Mouse (Mus musculus) neural tube, embryonic 11.5 days (tissue): ENCODE results near the gene Rpl10. TPM values are rescaled to one million over a fixed set of nuclear protein-coding genes. Genes with fewer than 3 reads are reported as not detected.

ENCODE experiments used
- ATAC-seq: fragments of 200-750 bp; cut with Nextera tagmentation; 2 replicates; pipeline ENCODE4 v1.8.0; 2017; ENCODE audit warnings: moderate number of reproducible peaks, mild to moderate bottlenecking, moderate TSS enrichment, moderate library complexity; ENCODE audit not compliant: insufficient read depth, low FRiP score, low TSS enrichment
- DNase-seq: peaks from one replicate; pipeline ENCODE4 v3.0.0-alpha.2; 2015; ENCODE audit warnings: low spot score
- H3K27ac ChIP-seq: fragments of 300-500 bp; sonication (generic); 2 replicates; pipeline ENCODE4 v1.5.1; 2014; ENCODE audit warnings: low read depth, mild to moderate bottlenecking, low read length
- H3K27me3 ChIP-seq: fragments of 300-500 bp; sonication (generic); 2 replicates; pipeline ENCODE4 v1.6.1; 2014; ENCODE audit warnings: mild to moderate bottlenecking, low read length, mixed read lengths; ENCODE audit not compliant: control insufficient read depth, insufficient read depth
- H3K36me3 ChIP-seq: fragments of 300-500 bp; sonication (generic); 2 replicates; pipeline ENCODE4 v1.6.1; 2014; ENCODE audit warnings: mild to moderate bottlenecking, low read length, moderate library complexity, mixed read lengths; ENCODE audit not compliant: control insufficient read depth, insufficient read depth
- H3K4me1 ChIP-seq: fragments of 300-500 bp; sonication (generic); 2 replicates; pipeline ENCODE4 v1.6.1; 2014; ENCODE audit warnings: low read length, mixed read lengths; ENCODE audit not compliant: control insufficient read depth, insufficient read depth
- H3K4me2 ChIP-seq: fragments of 300-500 bp; sonication (generic); 2 replicates; pipeline ENCODE4 v1.6.1; 2014; ENCODE audit warnings: low read depth, mild to moderate bottlenecking, moderate library complexity
- H3K4me3 ChIP-seq: fragments of 300-500 bp; sonication (generic); 2 replicates; pipeline ENCODE4 v1.5.1; 2014; ENCODE audit warnings: low read depth, low read length
- H3K9ac ChIP-seq: fragments of 300-500 bp; sonication (generic); 2 replicates; pipeline ENCODE4 v1.6.1; 2014; ENCODE audit warnings: mild to moderate bottlenecking, low read length
- H3K9me3 ChIP-seq: fragments of 300-500 bp; sonication (generic); 2 replicates; pipeline ENCODE4 v1.6.1; 2016; ENCODE audit warnings: low read length; ENCODE audit not compliant: control insufficient read depth
- WGBS: fragments of 180-500 bp; shearing (Covaris S2); extraction: QIAGEN DNeasy Blood & Tissue Kit; methylation state at CpG from one replicate; pipeline ENCODE4 v1.1.7; 2014; 5-methylcytosine and 5-hydroxymethylcytosine counted together
- polyA plus RNA-seq: library from polyadenylated mRNA; unstranded; fragments of >200 nt; fragmentation: Nextera tagmentation; extraction: Ambion mirVana; gene quantifications from 2 replicates; pipeline ENCODE4 v1.2.1, GENCODE M21; 2014

Rpl10 gene
- polyA plus RNA-seq = 741 and 756 TPM in 2 replicates

GRCm38 (mm10) chrX:74270062-74270901 is at the start of gene Rpl10:
Gene Rpl10, plus strand, starts transcription at chrX:74270812.
- no peaks in the 10 kb centered on the region for H3K4me1 ChIP-seq
- H3K4me2 ChIP-seq = peak within 1 kb of the TSS; percentile 48
- ATAC-seq (peak; percentile 93), DNase-seq (peak; percentile 90)
- peak within 1 kb of the TSS; percentile 79 for H3K9ac ChIP-seq
- H3K27ac ChIP-seq = peak within 1 kb of the TSS; percentile 89
- H3K36me3 ChIP-seq = no peaks in the 10 kb centered on the region
- no peaks in the 10 kb centered on the region for H3K9me3 ChIP-seq
- peak within 1 kb of the TSS; percentile 55 for H3K4me3 ChIP-seq
- H3K27me3 ChIP-seq = no peaks in the 10 kb centered on the region
- 16% methylated on average over 42 of the region's 42 CpGs for WGBS

- ATAC-seq (no peak), DNase-seq (no peak)
- Histone ChIP-seq H3K4me2 (no peak overlapping the region), H3K9me3 (no peaks in the 10 kb centered on the region), H3K4me1 (no peaks in the 10 kb centered on the region), H3K4me3 (no peak overlapping the region), H3K27me3 (no peaks in the 10 kb centered on the region), H3K27ac (no peak overlapping the region), H3K36me3 (peaks cover 26% of the 10 kb centered on the region), H3K9ac (no peak overlapping the region)
- 69% methylated on average over 1 of the region's 1 CpGs for WGBS
Observed at GRCm38 (mm10) chrX:74230038-74230437, 40.6 kb upstream of the Rpl10 start.

DNA sequence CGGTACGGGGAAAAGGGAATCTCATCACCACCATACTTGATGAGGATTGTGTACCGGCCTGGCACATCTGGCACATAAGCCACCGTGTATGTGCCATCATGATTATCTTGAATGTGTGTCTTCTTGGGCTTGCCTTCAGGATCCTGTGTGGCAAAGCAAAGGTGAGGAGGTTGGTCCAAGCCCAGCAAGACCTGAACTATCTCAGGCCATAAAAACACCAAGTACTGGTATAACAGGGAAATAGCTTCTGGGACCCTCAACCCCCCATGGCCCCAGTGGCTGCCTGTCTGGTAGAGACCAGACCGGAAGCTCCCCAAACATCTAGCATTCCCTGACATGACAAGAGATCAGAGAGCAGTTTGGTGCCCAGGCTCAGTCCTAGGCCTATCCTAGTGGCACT is 37.4 kb upstream of the Rpl10 start:
- H3K27me3 ChIP-seq = no peaks in the 10 kb centered on the region
- no peaks in the 10 kb centered on the region for H3K9me3 ChIP-seq
- no peak overlapping the region for H3K4me2 ChIP-seq
- no peak overlapping the region for H3K9ac ChIP-seq
- DNase-seq (no peak), ATAC-seq (no peak)
- no peaks in the 10 kb centered on the region for H3K4me1 ChIP-seq
- 90% methylated on average over 5 of the region's 5 CpGs for WGBS
- H3K27ac ChIP-seq = no peak overlapping the region
- H3K36me3 ChIP-seq = peaks cover 16% of the 10 kb centered on the region
- no peak overlapping the region for H3K4me3 ChIP-seq

DNA sequence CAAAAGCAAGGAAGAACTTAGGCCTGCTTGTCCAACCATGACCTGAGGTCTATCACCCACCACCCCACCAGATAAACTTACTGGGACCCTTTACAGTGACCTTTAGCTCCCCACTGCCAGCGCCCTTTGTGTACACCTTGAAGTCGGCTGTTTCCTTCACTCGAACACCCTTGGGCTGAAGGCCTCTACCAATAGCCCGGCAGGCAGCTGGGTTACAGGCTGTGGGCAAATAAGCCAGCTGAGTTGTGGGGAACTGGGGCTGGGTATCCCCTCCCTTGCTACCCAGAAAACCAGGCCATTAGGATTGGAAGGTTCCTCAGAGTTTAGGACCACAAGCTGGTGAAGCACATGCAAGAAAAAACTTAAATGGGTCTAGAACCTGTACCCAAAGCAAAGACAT is 30.3 kb upstream of the Rpl10 start:
- Histone ChIP-seq H3K9me3 (no peaks in the 10 kb centered on the region), H3K4me1 (no peaks in the 10 kb centered on the region), H3K27ac (no peak overlapping the region), H3K4me2 (no peak overlapping the region), H3K36me3 (peaks cover 7% of the 10 kb centered on the region), H3K9ac (no peak overlapping the region), H3K4me3 (no peak overlapping the region), H3K27me3 (no peaks in the 10 kb centered on the region)
- DNase-seq (no peak), ATAC-seq (no peak)
- WGBS = 89% methylated on average over 4 of the region's 4 CpGs

- H3K9ac ChIP-seq = no peak overlapping the region
- no peaks in the 10 kb centered on the region for H3K27me3 ChIP-seq
- no peak overlapping the region for H3K27ac ChIP-seq
- no peaks in the 10 kb centered on the region for H3K4me1 ChIP-seq
- H3K4me3 ChIP-seq = no peak overlapping the region
- DNase-seq = no peak
- peak overlapping the region; percentile 38 for H3K4me2 ChIP-seq
- no peak for ATAC-seq
- peaks cover 6% of the 10 kb centered on the region for H3K36me3 ChIP-seq
- H3K9me3 ChIP-seq = no peaks in the 10 kb centered on the region
- WGBS = 88% methylated on average over 2 of the region's 2 CpGs
Observed at GRCm38 (mm10) chrX:74243396-74243795, 27.2 kb upstream of the Rpl10 start.

DNA sequence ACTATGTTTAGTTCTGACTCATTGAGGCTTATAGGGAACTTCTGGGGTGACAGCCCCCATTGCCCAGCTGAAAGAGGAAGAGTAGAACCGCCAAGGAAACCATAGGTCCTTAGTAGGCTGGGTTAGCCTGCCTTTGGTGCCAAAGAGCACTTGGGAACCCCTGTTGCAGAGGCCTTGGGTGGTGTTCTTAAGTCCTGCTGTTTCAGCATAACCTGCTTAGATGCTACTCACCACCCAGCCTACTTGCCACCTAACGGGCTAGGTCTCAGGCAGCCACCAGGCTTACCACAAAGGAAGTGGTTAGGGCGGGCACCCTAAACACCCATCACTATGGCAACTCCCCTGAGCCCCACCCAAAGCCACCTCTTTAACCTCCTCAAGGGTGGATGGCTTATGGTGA is 26.8 kb upstream of the Rpl10 start:
- Histone ChIP-seq H3K27me3 (no peaks in the 10 kb centered on the region), H3K4me2 (peak overlapping the region; percentile 38), H3K4me3 (peak overlapping the region; percentile 58), H3K4me1 (no peaks in the 10 kb centered on the region), H3K27ac (no peak overlapping the region), H3K9me3 (no peaks in the 10 kb centered on the region), H3K36me3 (peaks cover 6% of the 10 kb centered on the region), H3K9ac (0 out of 2 replicates have a peak overlapping the region, but pooled peaks have one; percentile 41)
- no peak for DNase-seq
- WGBS = 73% methylated on average over 3 of the region's 3 CpGs
- ATAC-seq = no peak

- H3K9me3 ChIP-seq = no peaks in the 10 kb centered on the region
- H3K27me3 ChIP-seq = no peaks in the 10 kb centered on the region
- peak overlapping the region; percentile 41 for H3K9ac ChIP-seq
- no peaks in the 10 kb centered on the region for H3K4me1 ChIP-seq
- 13% methylated on average over 3 of the region's 3 CpGs for WGBS
- peak overlapping the region; percentile 38 for H3K4me2 ChIP-seq
- peaks cover 2% of the 10 kb centered on the region for H3K36me3 ChIP-seq
- ATAC-seq = 0 out of 2 replicates have a peak, but pooled peaks have one; percentile 7
- H3K4me3 ChIP-seq = peak overlapping the region; percentile 58
- no peak overlapping the region for H3K27ac ChIP-seq
- peak; percentile 64 for DNase-seq
Observed at GRCm38 (mm10) chrX:74244614-74245083, 26.0 kb upstream of the Rpl10 start.

DNA sequence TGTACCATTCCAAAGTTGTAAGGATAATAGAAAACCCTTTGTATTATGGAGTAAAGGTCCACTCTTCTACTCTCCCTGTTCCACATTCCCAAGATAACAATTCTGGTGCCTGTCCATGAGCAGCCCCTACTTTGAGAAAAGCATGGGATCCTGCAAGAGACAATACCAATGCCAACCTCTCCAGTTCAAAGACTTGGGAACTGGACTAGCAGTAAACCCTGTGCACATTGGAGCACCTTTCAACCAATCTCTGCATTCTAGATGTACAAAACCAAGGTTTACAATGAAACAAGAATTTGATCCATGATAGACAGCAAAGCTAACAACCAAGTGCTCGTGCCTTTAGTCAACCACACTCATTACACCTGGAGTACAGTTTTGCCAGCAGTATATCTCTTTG is 25.5 kb upstream of the Rpl10 start:
- no peak for ATAC-seq
- 40% methylated on average over 1 of the region's 1 CpGs for WGBS
- Histone ChIP-seq H3K4me2 (peak overlapping the region; percentile 38), H3K9me3 (no peaks in the 10 kb centered on the region), H3K27me3 (no peaks in the 10 kb centered on the region), H3K9ac (peak overlapping the region; percentile 79), H3K4me3 (peak overlapping the region; percentile 58), H3K4me1 (no peaks in the 10 kb centered on the region), H3K27ac (no peak overlapping the region), H3K36me3 (peaks cover 2% of the 10 kb centered on the region)
- no peak for DNase-seq

GRCm38 (mm10) chrX:74245687-74246086 is 24.9 kb upstream of the Rpl10 start:
- Histone ChIP-seq H3K9me3 (no peaks in the 10 kb centered on the region), H3K27me3 (no peaks in the 10 kb centered on the region), H3K4me2 (peak overlapping the region; percentile 38), H3K27ac (peak overlapping the region; percentile 74), H3K4me1 (no peaks in the 10 kb centered on the region), H3K9ac (peak overlapping the region; percentile 79), H3K36me3 (peaks cover 2% of the 10 kb centered on the region), H3K4me3 (peak overlapping the region; percentile 58)
- ATAC-seq (peak; percentile 67), DNase-seq (peak; percentile 75)
- WGBS = 18% methylated on average over 21 of the region's 21 CpGs
